8 mouse cellular contexts compared by ENCODE assay signal in the genomic region with DNA sequence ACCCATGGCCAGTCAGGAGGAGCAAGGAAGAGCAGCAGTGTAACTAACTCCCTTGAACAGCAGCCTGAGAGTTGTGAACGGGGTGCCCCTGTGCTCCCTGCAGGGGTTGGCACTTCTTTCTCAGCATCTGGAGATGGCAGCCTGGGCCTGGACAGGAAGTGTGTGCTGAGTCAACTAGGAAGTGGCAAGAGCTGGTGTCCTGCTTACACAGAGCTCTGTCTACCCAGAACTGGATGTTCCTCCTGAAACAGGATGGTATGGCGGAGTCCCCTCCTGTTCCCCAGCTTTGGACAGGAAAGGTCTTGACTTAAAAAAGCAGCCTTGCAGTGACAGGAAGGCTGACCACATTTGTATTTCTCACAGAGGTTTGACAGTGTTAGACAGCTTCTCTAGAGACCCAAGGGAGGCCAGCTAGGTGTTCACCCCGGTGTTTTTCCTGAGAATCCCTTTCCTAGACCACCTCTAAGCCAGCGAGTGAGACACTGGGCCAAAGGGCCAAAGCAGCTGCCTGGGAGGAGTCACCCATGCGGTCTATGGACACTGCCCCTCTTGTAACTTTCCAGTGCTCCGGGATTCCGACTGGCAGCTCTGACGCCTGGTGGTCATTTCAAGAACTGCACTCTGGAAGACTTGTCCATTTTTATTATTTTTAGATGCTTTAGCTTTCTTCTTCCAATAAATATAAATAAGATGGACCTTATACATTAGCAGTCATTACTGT. TPM values are rescaled to one million over a fixed set of nuclear protein-coding genes. Genes with fewer than 3 reads are reported as not detected.
DNase-seq lines count a peak whose midpoint lies in the region; TF ChIP-seq lines count a peak whose summit lies in the region.

No protein-coding gene starts in this region.

- H3K4me1 ChIP-seq in cortical plate, adult 2 months (ENCODE audit: control insufficient read depth, insufficient read depth, low read length) = no peaks in the 10 kb centered on the region
- H3K4me1 ChIP-seq in heart, embryonic 10.5 days = peaks cover 34% of the 10 kb centered on the region
- peaks cover 20% of the 10 kb centered on the region for H3K4me1 ChIP-seq in lung, adult 2 months (ENCODE audit: control insufficient read depth, insufficient read depth, low read length)

- H3K36me3 ChIP-seq in heart, embryonic 10.5 days = no peaks in the 10 kb centered on the region

- H3K9me3 ChIP-seq in heart, embryonic 10.5 days = no peaks in the 10 kb centered on the region

- TF ChIP-seq POLR2A in cortical plate, adult 2 months (IDR thresholded peaks at IDR 0.05; ENCODE audit: extremely low read depth, insufficient read depth, low read length) = no peak
- TF ChIP-seq POLR2A in lung, adult 2 months (IDR thresholded peaks at IDR 0.05; ENCODE audit: borderline replicate concordance, extremely low read depth, low read depth, low read length) = no peak

- 21% methylated on average over 8 of the region's 8 CpGs for WGBS in heart, embryonic 10.5 days
- 13% methylated on average over 8 of the region's 8 CpGs for whole genome bisulfite sequencing in lung, adult 2 months

- peak; percentile 67 to 76 for DNase-seq in CD8-positive naive resting alpha-beta T cell, adult 2 months (ENCODE audit: low read depth in 2 of 2, low spot score in 2 of 2)
- DNase-seq in adipocyte (ENCODE audit: low spot score) = peak; percentile 78
- no peak for DNase-seq in heart, embryonic 10.5 days (ENCODE audit: low spot score)
- DNase-seq in kidney, postnatal 25 days = peak; percentile 91 to 92
- DNase-seq in lung, adult 2 months = peak; percentile 71
- peak; percentile 53 for DNase-seq in retina, postnatal 7 days (ENCODE audit: low read depth, low spot score)
- peak; percentile 48 for DNase-seq in urinary bladder, adult 2 months (ENCODE audit: low spot score)

- H3K27ac ChIP-seq in cortical plate, adult 2 months (ENCODE audit: insufficient read depth, low read length) = no peak overlapping the region
- peak overlapping the region; percentile 79 for H3K27ac ChIP-seq in heart, embryonic 10.5 days

- no peak overlapping the region for H3K4me3 ChIP-seq in cortical plate, adult 2 months (ENCODE audit: insufficient read depth, low read length)
- H3K4me3 ChIP-seq in heart, embryonic 10.5 days = no peak overlapping the region
- no peak overlapping the region for H3K4me3 ChIP-seq in lung, adult 2 months (replicated peaks; ENCODE audit: extremely low read depth, low read depth, low read length)

- peak; percentile 55 for TF ChIP-seq CTCF in cortical plate, adult 2 months (IDR thresholded peaks at IDR 0.05; ENCODE audit: extremely low read depth, insufficient read depth, low read length)
- peak; percentile 83 for TF ChIP-seq CTCF in lung, adult 2 months (IDR thresholded peaks at IDR 0.05; ENCODE audit: insufficient read depth, low read length)

- H3K27me3 ChIP-seq in heart, embryonic 10.5 days (ENCODE audit: insufficient read depth, poor library complexity, severe bottlenecking) = no peaks in the 10 kb centered on the region

RNA-seq across cellular contexts. Expression of a gene that starts 20.7 kb away (rescaled TPM):
- polyA plus RNA-seq in cortical plate, adult 2 months (2012; rRNA removed) = 48.6 and 50.7 TPM in 2 replicates
- 24.4 and 26.3 TPM in 2 replicates for polyA plus RNA-seq in heart, embryonic 10.5 days (2016; fragmentation: Nextera tagmentation; extraction: Ambion mirVana)
- polyA plus RNA-seq in lung, adult 2 months (2012; rRNA removed) = 35.9 and 43.9 TPM in 2 replicates
- polyA plus RNA-seq in urinary bladder, adult 2 months (2012; rRNA removed) = 57.4 and 61.8 TPM in 2 replicates
